ENCODE assay signal across 18 mouse cellular contexts in the genomic region with DNA sequence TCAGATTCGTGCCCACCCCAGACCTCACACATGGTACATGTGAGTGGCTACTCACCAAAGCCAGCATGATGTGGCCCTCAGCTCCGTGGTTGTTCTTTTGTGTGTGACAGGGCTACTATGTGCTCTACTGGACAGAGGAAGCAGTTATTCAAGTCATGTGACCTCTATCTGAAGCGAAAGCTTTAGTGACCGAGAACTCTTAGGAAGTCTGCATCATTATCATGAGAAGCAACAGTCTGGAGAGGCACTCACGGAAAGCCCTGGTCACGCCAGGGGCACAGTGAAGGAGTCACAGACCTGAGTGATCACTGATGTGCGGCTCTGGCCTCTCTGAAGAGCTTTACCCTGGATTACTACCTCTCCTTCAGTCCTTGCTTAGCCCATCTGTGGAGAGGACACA.
"Had no signal": no experiment of that assay in that cellular context is flagged by ENCODE, and none has a peak within 500 bp of the region (broad histone marks: within the 10 kb centered on the region; RNA-seq: fewer than 3 reads in every experiment).

No protein-coding gene starts in this region.

- H3K9me3 ChIP-seq: liver, embryonic 12.5 days; midbrain, embryonic 10.5 days; midbrain, embryonic 13.5 days; midbrain, embryonic 15.5 days; neural tube, embryonic 13.5 days; neural tube, embryonic 15.5 days had no signal

- H3K4me1 ChIP-seq: liver, embryonic 12.5 days; midbrain, embryonic 10.5 days; midbrain, embryonic 13.5 days; midbrain, embryonic 15.5 days; neural tube, embryonic 13.5 days; neural tube, embryonic 15.5 days had no signal

- H3K4me3 ChIP-seq: liver, embryonic 12.5 days; midbrain, embryonic 10.5 days; midbrain, embryonic 13.5 days; midbrain, embryonic 15.5 days; neural tube, embryonic 13.5 days; neural tube, embryonic 15.5 days had no signal

- H3K36me3 ChIP-seq: liver, embryonic 12.5 days; midbrain, embryonic 13.5 days; neural tube, embryonic 13.5 days; neural tube, embryonic 15.5 days had no signal

- H3K27me3 ChIP-seq: liver, embryonic 12.5 days; midbrain, embryonic 13.5 days; midbrain, embryonic 15.5 days; neural tube, embryonic 13.5 days; neural tube, embryonic 15.5 days had no signal

- DNase-seq: lung, adult 18-20 months; lung, embryonic 14.5 days; lung, postnatal 10 days; lung, postnatal 4 days; retina, postnatal 1 day; right cerebral cortex, adult 18-20 months; right cerebral cortex, postnatal 25 days; right cerebral cortex, postnatal 4 days; spleen, adult 18-20 months; thymus, adult 18-20 months; thymus, postnatal 14 days; thymus, postnatal 36 days had no signal

- ATAC-seq: liver, embryonic 12.5 days; midbrain, embryonic 13.5 days; midbrain, embryonic 15.5 days had no signal
